ENCODE assay signal across 15 mouse cellular contexts in the genomic region with DNA sequence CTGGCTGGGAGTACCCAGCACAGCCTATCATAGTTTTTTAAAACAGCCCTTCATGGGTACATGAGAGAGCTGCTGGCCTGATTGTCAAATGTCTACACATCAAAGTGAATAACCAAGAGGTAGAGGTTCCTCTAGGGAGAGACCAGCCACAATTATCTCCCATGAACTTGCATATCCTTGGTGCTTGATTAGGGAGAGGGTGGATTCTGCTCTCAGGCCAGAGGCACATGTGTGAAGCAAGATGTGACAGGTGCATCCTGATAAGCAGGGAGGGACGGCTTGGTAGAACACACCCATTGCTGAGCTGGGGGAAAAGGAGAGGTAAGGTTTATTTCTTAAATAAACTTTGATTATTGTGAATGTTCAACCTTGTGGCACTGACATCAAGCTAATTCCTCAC. TPM values are rescaled to one million over a fixed set of nuclear protein-coding genes. Genes with fewer than 3 reads are reported as not detected.
"Had no signal": no experiment of that assay in that cellular context is flagged by ENCODE, and none has a peak within 500 bp of the region (broad histone marks: within the 10 kb centered on the region; RNA-seq: fewer than 3 reads in every experiment).

No protein-coding gene starts in this region.

RNA-seq across cellular contexts. Expression of gene Gm27179, which starts 10.7 kb away (rescaled TPM):
- total RNA-seq: layer of hippocampus, adult 2 months; left cerebral cortex, adult 18-20 months; left cerebral cortex, postnatal 25 days; midbrain, postnatal 0 days had no signal
- polyA plus RNA-seq: intestine, postnatal 0 days; kidney, embryonic 14.5 days; kidney, postnatal 0 days; limb, embryonic 10.5 days; limb, embryonic 13.5 days; lung, embryonic 16.5 days; midbrain, embryonic 11.5 days; midbrain, embryonic 14.5 days; midbrain, postnatal 0 days; neural tube, embryonic 11.5 days; neural tube, embryonic 14.5 days; stomach, postnatal 0 days had no signal

RNA-seq across cellular contexts. Expression of gene Gm16867, which starts 19.8 kb away (rescaled TPM):
- total RNA-seq: midbrain, postnatal 0 days had no signal
- polyA plus RNA-seq: intestine, postnatal 0 days; kidney, embryonic 14.5 days; limb, embryonic 10.5 days; lung, embryonic 16.5 days; midbrain, embryonic 11.5 days; midbrain, embryonic 14.5 days; midbrain, postnatal 0 days; neural tube, embryonic 11.5 days; neural tube, embryonic 14.5 days; stomach, postnatal 0 days had no signal
